Mouse (Mus musculus) olfactory bulb, adult 2 months (tissue): ENCODE measurements around the gene Xlr4b.
"Not testable (repeated sequence)": the region's sequence is repeated elsewhere in the genome, so short reads cannot be mapped to it uniquely, and the experiment has no call there.

Experiments
- CTCF ChIP-seq: fragments of 200-500 bp; IDR thresholded peaks from 2 replicates; pipeline ENCODE4 v1.5.1; 2012; ENCODE audit warnings: low read depth, mild to moderate bottlenecking, low read length, moderate library complexity; ENCODE audit not compliant: insufficient read depth
- POLR2A ChIP-seq: fragments of 200-500 bp; IDR thresholded peaks from 2 replicates; pipeline ENCODE4 v1.6.1; 2012; ENCODE audit warnings: mild to moderate bottlenecking, low read depth, low read length, moderate library complexity; ENCODE audit not compliant: insufficient read depth

GRCm38 (mm10) chrX:73242821-73243325 is 28.7 kb downstream of the Xlr4b start, which contains the start of gene Xlr4c:
- TF ChIP-seq CTCF, POLR2A: not testable (repeated sequence)
